Mouse (Mus musculus): ENCODE results near the gene Pxmp4. TPM values are rescaled to one million over a fixed set of nuclear protein-coding genes. Genes with fewer than 3 reads are reported as not detected.
A peak's percentile ranks its signal among the peaks of the same experiment; 100 is the strongest.

Pxmp4 gene
- polyA plus RNA-seq, 1 experiment from 2014 or later: 24.1 TPM

DNA sequence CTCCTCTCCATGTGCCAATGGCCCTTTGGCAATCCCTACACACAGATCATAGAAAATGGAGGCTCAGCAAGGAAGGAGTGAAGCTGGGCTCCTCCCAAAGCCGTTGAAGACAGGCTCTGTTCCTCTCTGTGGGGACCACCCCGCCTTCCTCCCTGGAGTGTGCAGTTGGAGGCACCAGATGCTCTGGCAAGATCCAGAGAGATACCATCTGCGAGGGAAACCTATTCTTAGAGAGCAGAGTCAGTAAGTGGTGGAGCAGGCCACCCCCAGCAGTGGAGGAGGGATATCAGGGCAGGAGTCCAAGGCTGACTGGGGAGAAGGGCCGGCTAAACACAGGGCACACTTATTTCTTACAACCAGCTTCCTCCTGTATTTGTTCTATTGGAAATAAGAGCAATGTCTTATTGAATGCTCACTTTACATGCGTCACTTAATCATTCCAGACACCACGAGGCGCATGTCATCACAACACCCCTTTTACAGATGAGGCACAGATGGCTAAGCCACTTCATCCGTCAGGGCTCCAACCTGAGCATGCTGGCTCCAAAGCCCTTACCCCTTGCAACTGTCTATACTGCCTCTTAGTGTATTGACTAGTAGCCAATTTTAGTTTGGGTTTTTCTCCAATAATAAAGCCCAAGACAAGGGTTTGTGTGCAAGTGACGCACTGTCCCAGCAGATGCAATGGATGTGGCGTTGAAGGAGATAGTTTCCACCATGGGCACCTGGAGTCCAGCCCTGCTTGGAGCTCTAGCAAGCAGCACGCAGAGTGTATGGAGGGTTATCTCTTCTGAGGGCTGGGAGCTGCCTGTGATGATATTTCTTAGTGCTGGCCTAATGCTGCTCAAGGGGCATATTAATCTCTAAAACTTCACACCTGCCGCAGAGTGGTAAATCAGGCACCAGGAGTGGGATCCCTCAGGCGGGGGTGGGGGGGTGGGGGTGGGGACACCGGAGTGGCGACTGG lies 19.3 kb downstream of the Pxmp4 start:
- no peak for TF ChIP-seq CTCF (IDR thresholded peaks at IDR 0.05; ENCODE audit: low read depth)
- peak; percentile 78; the same call in 1 of the 2 replicates for ATAC-seq (ENCODE audit: insufficient read depth)
- 48% methylated on average over 15 of the region's 15 CpGs for WGBS

DNA sequence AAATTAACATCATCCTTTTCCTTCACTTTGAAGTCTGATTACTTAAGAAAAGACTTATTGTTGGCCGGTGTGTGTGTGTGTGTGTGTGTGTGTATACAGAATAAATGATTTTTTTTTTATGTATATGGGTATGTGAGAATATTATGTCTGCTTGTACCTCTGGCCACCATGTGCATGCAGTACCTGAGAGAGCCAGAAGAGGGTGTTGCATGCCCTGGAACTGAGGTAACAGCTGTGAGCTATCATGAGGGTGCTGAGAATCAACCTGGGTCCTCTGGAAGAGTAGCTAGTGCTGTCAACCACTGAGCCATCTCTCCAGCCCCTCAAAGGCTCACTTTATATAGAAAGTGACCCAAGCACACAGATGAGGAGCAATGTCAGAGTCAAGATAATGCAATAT lies 22.1 kb downstream of the Pxmp4 start:
- Histone ChIP-seq H3K9ac (no peak overlapping the region), H3K36me3 (ENCODE audit: insufficient read depth) (no peaks in the 10 kb centered on the region), H3K4me1 (ENCODE audit: insufficient read depth) (peaks cover 5% of the 10 kb centered on the region; the same call in 1 of the 2 replicates), H3K9me3 (ENCODE audit: low read depth, low read length) (no peaks in the 10 kb centered on the region), H3K4me2 (no peak overlapping the region), H3K27me3 (ENCODE audit: insufficient read depth, low read length) (no peaks in the 10 kb centered on the region), H3K27ac (ENCODE audit: low read depth) (no peak overlapping the region), H3K4me3 (ENCODE audit: low read depth, low read length) (no peak overlapping the region)
- WGBS: 91% methylated on average over 1 of the region's 1 CpGs
- TF ChIP-seq CTCF (IDR thresholded peaks at IDR 0.05; ENCODE audit: low read depth): peak; percentile 37
- DNase-seq: no peak
- no peak for ATAC-seq (ENCODE audit: insufficient read depth)

More for the DNA sequence above, 19.3 kb downstream of the Pxmp4 start:
- Histone ChIP-seq H3K4me1 (ENCODE audit: insufficient read depth) (peaks cover 5% of the 10 kb centered on the region; the same call in 1 of the 2 replicates), H3K9ac (no peak overlapping the region), H3K27me3 (ENCODE audit: insufficient read depth, low read length) (no peaks in the 10 kb centered on the region), H3K27ac (ENCODE audit: low read depth) (no peak overlapping the region), H3K9me3 (ENCODE audit: low read depth, low read length) (no peaks in the 10 kb centered on the region), H3K4me2 (no peak overlapping the region), H3K4me3 (ENCODE audit: low read depth, low read length) (no peak overlapping the region), H3K36me3 (ENCODE audit: insufficient read depth) (0 out of 2 replicates have a peak, but pooled peaks cover 6% of the 10 kb centered on the region)
- DNase-seq: peak; percentile 59

- H3K4me3 ChIP-seq (ENCODE audit: low read depth, low read length): no peak overlapping the region
- no peak for DNase-seq
- H3K27ac ChIP-seq (ENCODE audit: low read depth): no peak overlapping the region
- no peak overlapping the region for H3K9ac ChIP-seq
- 68% methylated on average over 8 of the region's 8 CpGs for WGBS
- no peaks in the 10 kb centered on the region for H3K36me3 ChIP-seq (ENCODE audit: insufficient read depth)
- TF ChIP-seq CTCF (IDR thresholded peaks at IDR 0.05; ENCODE audit: low read depth): no peak
- peaks cover 5% of the 10 kb centered on the region; the same call in 1 of the 2 replicates for H3K4me1 ChIP-seq (ENCODE audit: insufficient read depth)
- no peaks in the 10 kb centered on the region for H3K27me3 ChIP-seq (ENCODE audit: insufficient read depth, low read length)
- H3K9me3 ChIP-seq (ENCODE audit: low read depth, low read length): no peaks in the 10 kb centered on the region
- H3K4me2 ChIP-seq: no peak overlapping the region
- ATAC-seq (ENCODE audit: insufficient read depth): no peak
These were observed 22.9 kb downstream of the Pxmp4 start for GRCm38 (mm10) chr2:154580586-154580985.

- Histone ChIP-seq H3K4me3 (ENCODE audit: low read depth, low read length) (no peak overlapping the region), H3K27ac (ENCODE audit: low read depth) (no peak overlapping the region), H3K4me2 (no peak overlapping the region), H3K9ac (no peak overlapping the region), H3K9me3 (ENCODE audit: low read depth, low read length) (no peaks in the 10 kb centered on the region), H3K36me3 (ENCODE audit: insufficient read depth) (no peaks in the 10 kb centered on the region), H3K4me1 (ENCODE audit: insufficient read depth) (no peaks in the 10 kb centered on the region), H3K27me3 (ENCODE audit: insufficient read depth, low read length) (no peaks in the 10 kb centered on the region)
- ATAC-seq (ENCODE audit: insufficient read depth) (no peak), DNase-seq (no peak)
- 83% methylated on average over 6 of the region's 6 CpGs for WGBS
- no peak for TF ChIP-seq CTCF (IDR thresholded peaks at IDR 0.05; ENCODE audit: low read depth)
These were observed 25.8 kb downstream of the Pxmp4 start for GRCm38 (mm10) chr2:154577744-154578067.

GRCm38 (mm10) chr2:154576876-154577743 lies 26.4 kb downstream of the Pxmp4 start:
- ATAC-seq (ENCODE audit: insufficient read depth) (no peak), DNase-seq (no peak)
- no peaks in the 10 kb centered on the region for H3K4me1 ChIP-seq (ENCODE audit: insufficient read depth)
- no peak overlapping the region for H3K4me2 ChIP-seq
- H3K9ac ChIP-seq: no peak overlapping the region
- TF ChIP-seq CTCF (IDR thresholded peaks at IDR 0.05; ENCODE audit: low read depth): no peak
- H3K9me3 ChIP-seq (ENCODE audit: low read depth, low read length): no peaks in the 10 kb centered on the region
- no peak overlapping the region for H3K4me3 ChIP-seq (ENCODE audit: low read depth, low read length)
- H3K27ac ChIP-seq (ENCODE audit: low read depth): no peak overlapping the region
- WGBS: 57% methylated on average over 12 of the region's 12 CpGs
- no peaks in the 10 kb centered on the region for H3K36me3 ChIP-seq (ENCODE audit: insufficient read depth)
- H3K27me3 ChIP-seq (ENCODE audit: insufficient read depth, low read length): no peaks in the 10 kb centered on the region

GRCm38 (mm10) chr2:154574271-154574670 lies 29.2 kb downstream of the Pxmp4 start:
- Histone ChIP-seq H3K27ac (ENCODE audit: low read depth) (no peak overlapping the region), H3K9me3 (ENCODE audit: low read depth, low read length) (no peaks in the 10 kb centered on the region), H3K27me3 (ENCODE audit: insufficient read depth, low read length) (no peaks in the 10 kb centered on the region), H3K9ac (no peak overlapping the region), H3K4me2 (no peak overlapping the region), H3K4me3 (ENCODE audit: low read depth, low read length) (no peak overlapping the region), H3K36me3 (ENCODE audit: insufficient read depth) (no peaks in the 10 kb centered on the region), H3K4me1 (ENCODE audit: insufficient read depth) (peaks cover 8% of the 10 kb centered on the region; the same call in 1 of the 2 replicates)
- ATAC-seq (ENCODE audit: insufficient read depth) (no peak), DNase-seq (no peak)
- WGBS: 74% methylated on average over 7 of the region's 7 CpGs
- TF ChIP-seq CTCF (IDR thresholded peaks at IDR 0.05; ENCODE audit: low read depth): no peak

GRCm38 (mm10) chr2:154572996-154573395 lies 30.5 kb downstream of the Pxmp4 start:
- Histone ChIP-seq H3K27me3 (ENCODE audit: insufficient read depth, low read length) (no peaks in the 10 kb centered on the region), H3K4me3 (ENCODE audit: low read depth, low read length) (no peak overlapping the region), H3K9ac (no peak overlapping the region), H3K27ac (ENCODE audit: low read depth) (no peak overlapping the region), H3K36me3 (ENCODE audit: insufficient read depth) (no peaks in the 10 kb centered on the region), H3K9me3 (ENCODE audit: low read depth, low read length) (no peaks in the 10 kb centered on the region), H3K4me2 (no peak overlapping the region), H3K4me1 (ENCODE audit: insufficient read depth) (peaks cover 14% of the 10 kb centered on the region)
- DNase-seq: no peak
- TF ChIP-seq CTCF (IDR thresholded peaks at IDR 0.05; ENCODE audit: low read depth): no peak
- ATAC-seq (ENCODE audit: insufficient read depth): no peak
- WGBS: 66% methylated on average over 3 of the region's 3 CpGs
